Mouse (Mus musculus) forebrain, embryonic 15.5 days (tissue): ENCODE data around the gene Tgfbr3. TPM values are rescaled to one million over a fixed set of nuclear protein-coding genes. Genes with fewer than 3 reads are reported as not detected.

Source experiments
- ATAC-seq: fragments of 200-750 bp; cut with Nextera tagmentation; replicated peaks from 2 replicates; pipeline ENCODE4 v1.8.0; 2017; ENCODE audit warnings: mild to moderate bottlenecking, moderate TSS enrichment, moderate library complexity
- H3K27ac ChIP-seq: fragments of 300-500 bp; sonication (generic); replicated peaks from 2 replicates; pipeline ENCODE4 v1.5.1; 2015; ENCODE audit warnings: mild to moderate bottlenecking, inconsistent platforms
- H3K27me3 ChIP-seq: fragments of 300-500 bp; sonication (generic); 2 replicates; pipeline ENCODE4 v1.6.1; 2015; ENCODE audit warnings: inconsistent platforms
- H3K36me3 ChIP-seq: fragments of 300-500 bp; sonication (generic); 2 replicates; pipeline ENCODE4 v1.6.1; 2015; ENCODE audit warnings: mild to moderate bottlenecking, inconsistent platforms
- H3K4me1 ChIP-seq: fragments of 300-500 bp; sonication (generic); 2 replicates; pipeline ENCODE4 v1.6.1; 2015; ENCODE audit warnings: inconsistent platforms
- H3K4me2 ChIP-seq: fragments of 300-500 bp; sonication (generic); replicated peaks from 2 replicates; pipeline ENCODE4 v1.6.1; 2015; ENCODE audit warnings: mild to moderate bottlenecking, inconsistent platforms
- H3K4me3 ChIP-seq: fragments of 300-500 bp; sonication (generic); 2 replicates; pipeline ENCODE4 v1.5.1; 2015; ENCODE audit warnings: mild to moderate bottlenecking, inconsistent platforms
- H3K9ac ChIP-seq: fragments of 300-500 bp; sonication (generic); replicated peaks from 2 replicates; pipeline ENCODE4 v1.6.1; 2015; ENCODE audit warnings: mild to moderate bottlenecking, inconsistent platforms
- H3K9me3 ChIP-seq: fragments of 300-500 bp; sonication (generic); 2 replicates; pipeline ENCODE4 v1.6.1; 2016; ENCODE audit warnings: inconsistent platforms
- WGBS: fragments of 180-500 bp; shearing (Covaris S2); methylation state at CpG from one replicate; pipeline ENCODE4 v1.1.7; 2015; ENCODE audit warnings: mixed read lengths; 5-methylcytosine and 5-hydroxymethylcytosine counted together
- polyA plus RNA-seq: library from polyadenylated mRNA; unstranded; fragments of >200 nt; fragmentation: Nextera tagmentation; extraction: Ambion mirVana; gene quantifications from 2 replicates; pipeline ENCODE4 v1.2.1, GENCODE M21; 2015

Gene Tgfbr3
- polyA plus RNA-seq, 1 experiment from 2014 or later, result 2.0 TPM

DNA sequence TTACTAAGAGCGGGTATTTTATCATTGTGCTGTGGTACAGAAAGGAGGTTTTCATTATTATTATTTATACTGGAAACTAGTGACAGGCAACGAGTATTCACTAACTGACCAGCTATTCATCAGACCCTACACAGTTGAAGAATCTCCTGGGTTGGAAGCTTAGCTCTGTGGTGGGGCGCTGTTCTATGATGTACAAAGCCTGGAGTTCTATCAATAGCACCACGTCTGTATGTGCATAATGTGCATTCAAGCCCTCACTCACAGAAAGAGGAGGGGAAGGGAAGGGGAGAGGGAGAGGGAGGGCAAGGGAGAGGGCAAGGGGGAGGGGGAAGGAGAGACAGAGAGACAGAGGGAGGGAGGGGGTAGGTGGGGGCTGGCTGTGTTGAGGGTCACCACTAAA, 215.1 kb downstream of the Tgfbr3 start:
- Histone ChIP-seq H3K27ac (no peak overlapping the region), H3K36me3 (no peaks in the 10 kb centered on the region), H3K9me3 (no peaks in the 10 kb centered on the region), H3K9ac (no peak overlapping the region), H3K4me2 (no peak overlapping the region), H3K4me3 (no peak overlapping the region), H3K4me1 (peaks cover 5% of the 10 kb centered on the region), H3K27me3 (no peaks in the 10 kb centered on the region)
- no peak for ATAC-seq
- WGBS, result 14% methylated on average over 4 of the region's 4 CpGs

- H3K4me1 ChIP-seq, result no peaks in the 10 kb centered on the region
- H3K9ac ChIP-seq, result no peak overlapping the region
- no peak overlapping the region for H3K4me3 ChIP-seq
- no peak overlapping the region for H3K4me2 ChIP-seq
- no peaks in the 10 kb centered on the region for H3K36me3 ChIP-seq
- H3K27me3 ChIP-seq, result no peaks in the 10 kb centered on the region
- H3K9me3 ChIP-seq, result no peaks in the 10 kb centered on the region
- no peak overlapping the region for H3K27ac ChIP-seq
- ATAC-seq, result no peak
- WGBS, result 18% methylated on average over 3 of the region's 3 CpGs
These were observed 215.9 kb downstream of the Tgfbr3 start for GRCm38 (mm10) chr5:107073536-107073935.

- Histone ChIP-seq H3K4me2 (no peak overlapping the region), H3K9ac (no peak overlapping the region), H3K4me1 (no peaks in the 10 kb centered on the region), H3K4me3 (no peak overlapping the region), H3K27ac (no peak overlapping the region), H3K9me3 (no peaks in the 10 kb centered on the region), H3K27me3 (no peaks in the 10 kb centered on the region), H3K36me3 (no peaks in the 10 kb centered on the region)
- 79% methylated on average over 5 of the region's 5 CpGs for WGBS
- no peak for ATAC-seq
These were observed 221.3 kb downstream of the Tgfbr3 start for GRCm38 (mm10) chr5:107068146-107068545.

DNA sequence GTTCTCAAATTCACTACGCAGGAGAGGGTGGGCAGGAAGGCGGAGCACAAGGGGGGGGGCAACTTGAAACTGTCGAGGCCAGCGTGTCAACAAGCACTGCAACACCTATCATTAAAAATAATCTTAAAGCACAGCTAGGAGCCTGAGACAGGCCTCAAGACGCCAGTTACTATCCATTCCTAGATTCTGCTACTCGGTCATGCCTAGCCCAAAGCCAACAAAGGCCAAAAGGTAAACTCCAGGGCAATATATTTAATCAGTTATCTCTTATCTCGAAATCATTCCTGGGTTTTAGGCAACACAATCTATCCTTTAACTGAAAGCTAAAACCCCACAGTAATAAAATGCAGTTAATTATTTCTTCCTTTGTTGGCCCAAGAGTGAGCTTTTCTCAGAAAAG, 221.9 kb downstream of the Tgfbr3 start:
- Histone ChIP-seq H3K4me3 (no peak overlapping the region), H3K9me3 (no peaks in the 10 kb centered on the region), H3K4me2 (no peak overlapping the region), H3K36me3 (no peaks in the 10 kb centered on the region), H3K27me3 (no peaks in the 10 kb centered on the region), H3K4me1 (no peaks in the 10 kb centered on the region), H3K27ac (no peak overlapping the region), H3K9ac (no peak overlapping the region)
- WGBS, result 87% methylated on average over 7 of the region's 7 CpGs
- ATAC-seq, result no peak

GRCm38 (mm10) chr5:107064922-107065321, 224.5 kb downstream of the Tgfbr3 start:
- H3K9me3 ChIP-seq, result no peaks in the 10 kb centered on the region
- H3K36me3 ChIP-seq, result no peaks in the 10 kb centered on the region
- H3K4me3 ChIP-seq, result no peak overlapping the region
- ATAC-seq, result no peak
- no peak overlapping the region for H3K4me2 ChIP-seq
- H3K9ac ChIP-seq, result no peak overlapping the region
- H3K27ac ChIP-seq, result no peak overlapping the region
- H3K27me3 ChIP-seq, result no peaks in the 10 kb centered on the region
- 69% methylated on average over 5 of the region's 5 CpGs for WGBS
- H3K4me1 ChIP-seq, result no peaks in the 10 kb centered on the region

GRCm38 (mm10) chr5:107062229-107062852, 227.1 kb downstream of the Tgfbr3 start:
- Histone ChIP-seq H3K9me3 (no peaks in the 10 kb centered on the region), H3K4me2 (no peak overlapping the region), H3K27ac (no peak overlapping the region), H3K9ac (no peak overlapping the region), H3K4me3 (no peak overlapping the region), H3K36me3 (no peaks in the 10 kb centered on the region), H3K27me3 (no peaks in the 10 kb centered on the region), H3K4me1 (no peaks in the 10 kb centered on the region)
- WGBS, result 46% methylated on average over 12 of the region's 12 CpGs
- no peak for ATAC-seq

DNA sequence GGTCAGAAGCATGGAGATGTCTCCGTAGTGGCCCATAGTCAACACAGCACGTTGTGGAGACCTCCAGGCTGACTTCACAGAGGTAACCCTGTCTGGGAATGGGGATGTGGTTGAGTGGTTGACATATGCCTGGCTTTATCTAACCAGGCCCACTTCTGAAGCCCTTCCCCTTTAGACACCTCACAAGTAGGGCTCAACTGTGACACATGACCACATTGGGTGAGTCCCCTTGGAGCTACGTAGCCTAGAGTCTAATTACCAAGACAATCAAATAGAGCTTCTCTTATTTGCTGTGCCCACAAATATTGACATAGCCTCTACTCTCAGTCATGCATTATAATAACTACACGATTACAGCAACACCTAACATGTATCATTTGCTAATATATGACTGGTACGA, 229.9 kb downstream of the Tgfbr3 start:
- H3K4me2 ChIP-seq, result no peak overlapping the region
- H3K4me1 ChIP-seq, result 0 out of 2 replicates have a peak, but pooled peaks cover 2% of the 10 kb centered on the region
- no peak for ATAC-seq
- WGBS, result 86% methylated on average over 5 of the region's 5 CpGs
- H3K36me3 ChIP-seq, result no peaks in the 10 kb centered on the region
- no peak overlapping the region for H3K9ac ChIP-seq
- no peaks in the 10 kb centered on the region for H3K27me3 ChIP-seq
- H3K9me3 ChIP-seq, result no peaks in the 10 kb centered on the region
- no peak overlapping the region for H3K4me3 ChIP-seq
- H3K27ac ChIP-seq, result no peak overlapping the region

GRCm38 (mm10) chr5:107058642-107059041, 230.8 kb downstream of the Tgfbr3 start:
- Histone ChIP-seq H3K9me3 (no peaks in the 10 kb centered on the region), H3K27me3 (no peaks in the 10 kb centered on the region), H3K4me1 (0 out of 2 replicates have a peak, but pooled peaks cover 2% of the 10 kb centered on the region), H3K4me3 (no peak overlapping the region), H3K27ac (no peak overlapping the region), H3K4me2 (no peak overlapping the region), H3K9ac (no peak overlapping the region), H3K36me3 (no peaks in the 10 kb centered on the region)
- ATAC-seq, result no peak
- 82% methylated on average over 4 of the region's 4 CpGs for WGBS

Other genes with a start within 250 kb of the Tgfbr3 start
- 1.6 and 1.7 TPM in 2 replicates for gene Brdt, start 41.5 kb upstream of the Tgfbr3 start, polyA plus RNA-seq
- gene Ephx4, start 113.1 kb upstream of the Tgfbr3 start, polyA plus RNA-seq, result 6.0 and 7.4 TPM in 2 replicates
- not detected in 2 replicates for gene Lpcat2b, start 141.9 kb upstream of the Tgfbr3 start, polyA plus RNA-seq
- gene Btbd8, start 148.4 kb upstream of the Tgfbr3 start, polyA plus RNA-seq, result 24.4 and 25.1 TPM in 2 replicates
- 0.43 and 0.52 TPM in 2 replicates for gene Gm42669, start 218.0 kb upstream of the Tgfbr3 start, polyA plus RNA-seq
- 0.19 and 0.31 TPM in 2 replicates for gene 1700028K03Rik, start 245.1 kb upstream of the Tgfbr3 start, polyA plus RNA-seq